Mouse (Mus musculus) urinary bladder, postnatal 25 days (tissue): Measurements from ENCODE around the gene Slc44a4.
A peak's percentile ranks its signal among the peaks of the same experiment; 100 is the strongest.

Experiments used
- DNase-seq: peaks from one replicate; pipeline ENCODE4 v3.0.0; 2022; ENCODE audit warnings: low spot score

Slc44a4 gene

DNA sequence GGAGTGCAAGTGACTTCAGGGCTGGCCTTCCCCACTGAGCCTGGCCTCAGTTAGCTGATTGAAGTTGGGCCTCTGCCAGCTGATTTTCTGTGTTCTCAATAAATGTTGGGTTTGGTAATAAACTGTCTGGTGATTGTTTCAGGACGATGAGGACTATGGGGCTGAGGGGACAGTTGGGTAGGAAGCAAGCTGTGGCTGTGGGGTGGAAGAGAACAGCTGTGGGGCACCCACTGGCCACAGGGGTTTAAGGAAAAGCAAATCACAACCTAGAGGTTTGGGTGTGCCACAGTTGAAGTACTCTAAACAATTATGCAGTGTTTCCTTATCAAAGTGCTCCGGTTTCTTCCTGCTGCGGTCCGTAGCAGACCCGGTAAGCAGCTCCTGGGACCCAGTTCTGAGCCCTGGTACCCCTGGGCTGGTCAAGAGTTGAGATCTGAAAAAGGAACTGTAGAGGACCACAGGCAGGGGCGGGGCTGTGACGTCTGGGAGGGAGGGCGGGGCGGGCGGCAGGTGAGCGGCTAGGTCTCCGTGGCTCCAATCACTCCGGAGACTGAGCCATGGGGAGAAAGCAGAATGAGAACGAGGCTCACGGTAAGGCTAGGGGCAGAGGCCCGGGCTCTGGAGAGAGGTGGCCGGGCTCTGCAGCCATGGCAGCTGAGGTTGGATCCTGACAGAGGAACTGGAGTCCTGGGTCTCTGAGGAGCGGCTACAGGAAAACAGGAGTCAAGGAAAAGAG lies at the start of gene Slc44a4:
Gene Slc44a4, plus strand, starts transcription at position 537 of the 736 bp plus-strand sequence.
- DNase-seq, result no peak

DNA sequence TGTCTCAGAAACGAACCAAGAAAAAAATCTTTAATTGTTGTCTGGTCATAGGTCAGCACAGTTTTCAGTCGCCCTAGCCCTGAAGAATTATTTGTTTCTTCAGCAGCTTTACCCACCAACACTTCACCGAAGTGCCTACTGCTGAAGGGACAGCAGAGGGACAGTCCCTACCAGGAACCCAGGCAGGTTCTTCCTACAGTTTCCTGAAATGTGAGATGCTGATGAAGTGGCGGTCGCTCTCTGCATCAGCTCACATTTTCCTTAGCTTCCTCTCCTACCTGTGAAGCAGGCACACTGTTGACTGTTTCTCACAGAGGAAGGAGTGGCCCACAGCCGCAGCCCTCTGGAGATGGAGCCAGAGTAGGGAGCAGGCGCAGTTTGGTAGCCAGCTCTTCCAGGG lies 48.3 kb upstream of the Slc44a4 start:
- no peak for DNase-seq

DNA sequence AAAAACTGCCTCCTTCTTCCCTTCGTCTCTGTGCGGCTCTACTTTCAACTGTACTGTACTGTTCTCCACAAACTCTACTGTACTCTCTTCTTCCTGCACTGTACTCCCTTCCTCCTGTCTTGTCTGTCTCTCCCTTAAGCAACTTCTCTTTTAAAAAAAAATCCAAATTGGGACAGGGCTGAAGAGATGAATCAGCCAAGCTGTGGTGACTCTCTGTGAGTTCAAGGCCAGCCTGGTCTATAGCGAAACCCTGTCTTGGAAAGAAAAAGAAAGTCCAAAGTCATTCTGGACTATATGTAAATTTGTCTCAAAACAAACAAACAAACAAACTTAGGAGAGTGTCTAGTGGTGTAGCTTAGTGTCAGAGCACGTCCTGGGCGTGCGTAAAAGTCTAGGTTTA lies 39.9 kb upstream of the Slc44a4 start:
- no peak for DNase-seq

DNA sequence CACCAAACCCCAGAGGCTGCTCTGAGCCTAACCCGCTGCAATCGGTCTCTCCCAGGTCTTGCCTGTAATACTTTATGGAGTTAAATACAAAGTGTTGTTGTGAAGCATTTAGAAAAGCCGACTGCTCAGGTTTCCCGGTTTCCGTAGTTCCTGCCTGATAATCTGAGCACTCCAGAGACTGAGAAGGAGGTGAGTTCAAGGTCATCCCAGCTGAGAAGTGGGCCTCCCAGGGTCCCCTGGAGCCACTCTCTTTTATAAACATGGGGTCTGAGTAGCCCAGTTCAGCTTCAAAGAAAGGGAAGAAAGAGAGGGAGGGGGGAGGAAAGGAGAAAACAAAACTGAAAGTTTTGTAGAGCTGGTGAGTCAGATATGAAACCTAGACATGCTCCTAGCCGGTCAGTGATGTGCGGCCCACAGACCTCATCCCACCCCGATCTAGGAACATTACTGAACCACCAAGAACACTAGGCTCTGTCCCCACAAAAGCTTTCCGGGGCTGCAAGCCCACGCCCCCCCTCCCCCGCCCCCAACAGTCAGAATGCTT lies 34.9 kb upstream of the Slc44a4 start, which contains the start of gene Zbtb12:
Gene Zbtb12, plus strand, starts transcription at position 148 of the 544 bp plus-strand sequence.
- DNase-seq, result no peak

DNA sequence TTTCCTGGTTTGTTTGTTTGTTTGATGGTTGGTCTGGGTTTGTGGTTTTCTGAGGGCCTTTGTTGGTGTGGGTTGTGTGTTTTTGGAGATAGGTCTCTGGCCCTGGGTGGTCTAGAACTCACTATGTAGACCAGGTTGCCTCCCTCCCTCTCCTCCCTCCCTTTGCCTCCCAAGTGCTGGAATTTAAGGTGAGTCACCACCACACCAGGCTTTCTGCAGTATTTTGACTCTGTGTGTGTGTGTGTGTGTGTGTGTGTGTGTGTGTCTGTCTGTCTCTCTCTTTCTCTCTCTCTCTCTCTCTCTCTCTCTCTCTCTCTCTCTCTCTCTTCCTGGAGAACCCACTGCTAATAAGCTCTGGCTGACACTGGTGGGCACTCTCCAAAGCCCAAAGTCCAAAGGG lies 33.1 kb upstream of the Slc44a4 start:
- DNase-seq, result no peak

DNA sequence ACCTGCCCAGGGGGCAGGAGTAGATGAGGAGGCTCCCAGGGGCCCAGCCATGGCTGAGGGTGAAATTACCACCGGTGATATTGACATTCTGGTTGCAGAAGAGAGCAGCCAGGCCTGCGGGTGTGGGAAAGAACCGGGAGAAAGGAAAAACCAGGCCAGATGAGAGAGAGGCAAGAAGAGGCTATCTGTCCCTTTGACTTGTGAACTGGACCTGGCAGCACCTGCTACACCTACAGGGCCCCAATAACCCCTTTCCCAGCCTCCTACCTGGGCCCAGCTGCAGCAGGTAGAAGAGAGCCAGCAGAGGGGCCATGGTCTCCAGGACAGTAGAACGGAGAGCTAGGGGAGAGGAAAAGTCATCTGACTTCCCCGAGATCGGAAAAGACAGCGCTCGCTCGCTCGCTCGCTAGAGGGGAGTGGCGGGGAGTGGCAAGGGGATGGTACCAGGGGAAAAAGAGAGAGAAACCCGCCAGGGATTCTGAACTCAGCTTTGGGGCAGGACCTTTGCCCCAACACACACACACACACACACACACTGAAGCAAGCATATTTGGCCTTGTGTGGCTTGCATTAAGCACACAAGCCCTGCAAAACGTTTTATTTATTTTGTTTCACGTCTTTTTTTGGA lies 32.5 kb upstream of the Slc44a4 start, which contains the start of gene Gm20547:
Gene Gm20547, minus strand, starts transcription at position 360 of the 628 bp plus-strand sequence.
- no peak for DNase-seq

DNA sequence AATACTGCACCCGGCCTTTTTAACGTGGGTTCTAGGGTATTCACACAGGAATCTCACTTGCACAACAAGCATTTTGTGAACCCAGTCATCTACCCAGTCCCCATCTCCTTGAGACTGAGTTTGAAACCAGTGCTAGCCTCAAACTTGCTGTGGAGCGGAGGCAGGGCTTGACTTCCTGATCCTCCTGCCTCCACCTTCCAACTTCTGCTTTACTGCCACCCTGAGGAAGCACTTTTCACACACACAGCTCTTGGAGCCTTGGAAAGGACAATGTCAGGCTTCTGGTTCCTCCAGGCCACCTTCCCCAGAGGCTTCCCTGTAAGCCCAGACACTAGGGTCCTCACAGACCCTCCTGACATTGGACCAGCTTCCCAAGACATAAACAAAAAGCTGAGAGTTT lies 30.9 kb upstream of the Slc44a4 start:
- DNase-seq, result no peak

DNA sequence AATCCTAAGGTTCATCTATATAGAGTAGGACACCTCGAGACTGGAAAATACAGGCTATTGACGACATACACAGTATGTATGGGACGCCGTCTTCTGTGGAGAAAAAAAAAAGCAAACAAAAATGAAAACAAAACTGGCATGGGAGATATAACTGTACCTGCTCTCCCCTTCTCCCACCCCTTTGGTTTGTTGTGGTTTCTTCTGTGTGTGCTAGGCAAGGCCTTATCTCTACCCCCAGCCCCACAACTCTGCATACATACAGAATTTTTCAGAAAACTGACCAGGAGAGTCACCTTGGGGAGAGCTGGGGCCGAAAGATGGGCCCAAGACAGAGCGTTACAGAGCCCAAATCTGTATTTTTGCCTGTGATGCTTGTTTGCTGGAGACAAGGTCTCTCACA lies 29.6 kb upstream of the Slc44a4 start:
- no peak for DNase-seq

DNA sequence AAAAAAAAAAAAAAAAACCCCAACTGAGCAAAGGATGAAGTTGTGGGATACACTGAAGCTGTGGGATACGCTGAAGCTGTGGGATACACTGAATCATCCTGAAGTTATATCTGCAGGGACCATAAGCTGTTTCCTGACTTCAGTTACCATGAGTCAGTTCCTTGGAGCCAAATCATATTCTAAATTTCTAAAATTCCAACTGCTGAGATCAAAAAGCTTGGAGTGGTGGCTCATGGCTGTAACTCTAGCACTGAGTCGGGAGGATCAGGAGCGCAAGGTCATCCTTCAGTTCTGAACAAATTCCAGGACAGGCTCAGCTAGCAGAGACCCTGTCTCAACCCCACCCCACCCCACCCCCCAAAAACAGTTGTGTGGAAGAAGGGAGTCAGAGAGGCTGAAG lies 28.7 kb upstream of the Slc44a4 start:
- DNase-seq, result no peak

DNA sequence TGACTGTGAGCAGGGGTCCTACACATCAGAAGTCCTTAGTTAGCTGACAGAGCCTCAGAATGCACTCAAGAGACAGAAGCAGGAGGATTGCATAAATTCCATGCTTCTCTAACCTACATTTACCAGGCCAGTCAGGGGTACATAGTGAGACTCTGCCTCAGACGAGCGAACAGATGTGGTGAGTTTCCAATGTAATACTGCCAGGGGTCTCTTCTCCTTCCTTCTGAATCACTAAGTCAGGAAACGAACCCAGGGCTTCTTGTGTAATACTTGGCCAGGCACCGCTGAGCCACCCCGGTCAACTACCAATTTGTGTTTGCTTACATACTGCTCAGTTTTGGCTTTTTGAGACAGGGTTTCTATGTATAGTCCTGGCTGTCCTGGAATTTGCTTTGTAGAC lies 26.3 kb upstream of the Slc44a4 start:
- DNase-seq, result no peak

DNA sequence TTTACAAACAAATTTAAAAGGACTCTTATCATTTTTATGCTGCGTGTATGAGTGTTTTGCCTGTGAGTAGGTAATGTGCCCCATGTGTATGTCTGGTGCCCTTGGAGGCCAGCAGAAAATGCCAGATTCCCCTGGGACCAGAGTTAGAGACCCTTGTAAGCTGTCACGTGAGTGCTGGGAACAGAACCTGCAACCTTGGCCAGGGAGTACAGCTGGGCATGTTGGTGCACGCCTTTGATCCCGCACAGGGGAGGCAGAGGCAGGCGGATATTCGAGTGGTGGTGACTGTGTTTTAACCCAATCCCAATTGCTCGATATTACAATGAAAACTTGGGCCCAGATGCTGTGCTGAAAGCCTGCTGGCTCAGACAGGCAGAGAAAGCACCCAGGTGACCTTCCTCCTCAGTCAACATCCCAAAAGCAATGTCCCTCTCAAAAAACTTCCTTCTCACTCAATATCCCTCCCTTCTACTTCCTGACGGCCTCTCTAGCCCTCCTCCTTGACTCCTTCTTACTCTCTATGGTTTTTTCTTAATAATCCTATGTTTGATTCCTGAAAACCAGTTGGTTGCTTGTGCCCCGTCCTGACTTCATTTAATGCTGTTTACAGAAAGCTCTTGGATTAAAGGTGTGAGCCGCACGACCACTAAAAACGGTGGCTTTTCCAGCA lies 24.1 kb upstream of the Slc44a4 start:
- no peak for DNase-seq

DNA sequence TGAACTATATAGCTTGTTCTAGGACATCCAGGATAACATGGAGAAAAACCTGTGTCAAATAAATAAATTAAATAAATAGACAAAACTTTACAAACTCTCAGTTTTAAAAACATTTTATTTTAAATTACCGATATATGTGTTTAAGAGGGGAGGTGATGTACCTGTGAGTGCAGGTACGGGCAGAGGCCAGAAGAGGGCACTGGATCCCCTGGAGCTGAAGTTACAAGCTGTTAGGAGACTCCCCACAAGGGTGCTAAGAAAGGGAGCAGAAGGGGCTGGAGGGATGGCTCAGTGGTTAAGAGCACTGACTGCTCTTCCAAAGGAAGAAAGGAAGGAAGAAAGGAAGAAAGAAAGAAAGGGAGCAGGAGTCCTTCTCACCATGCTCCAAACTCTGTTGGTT lies 22.9 kb upstream of the Slc44a4 start:
- DNase-seq, result no peak

DNA sequence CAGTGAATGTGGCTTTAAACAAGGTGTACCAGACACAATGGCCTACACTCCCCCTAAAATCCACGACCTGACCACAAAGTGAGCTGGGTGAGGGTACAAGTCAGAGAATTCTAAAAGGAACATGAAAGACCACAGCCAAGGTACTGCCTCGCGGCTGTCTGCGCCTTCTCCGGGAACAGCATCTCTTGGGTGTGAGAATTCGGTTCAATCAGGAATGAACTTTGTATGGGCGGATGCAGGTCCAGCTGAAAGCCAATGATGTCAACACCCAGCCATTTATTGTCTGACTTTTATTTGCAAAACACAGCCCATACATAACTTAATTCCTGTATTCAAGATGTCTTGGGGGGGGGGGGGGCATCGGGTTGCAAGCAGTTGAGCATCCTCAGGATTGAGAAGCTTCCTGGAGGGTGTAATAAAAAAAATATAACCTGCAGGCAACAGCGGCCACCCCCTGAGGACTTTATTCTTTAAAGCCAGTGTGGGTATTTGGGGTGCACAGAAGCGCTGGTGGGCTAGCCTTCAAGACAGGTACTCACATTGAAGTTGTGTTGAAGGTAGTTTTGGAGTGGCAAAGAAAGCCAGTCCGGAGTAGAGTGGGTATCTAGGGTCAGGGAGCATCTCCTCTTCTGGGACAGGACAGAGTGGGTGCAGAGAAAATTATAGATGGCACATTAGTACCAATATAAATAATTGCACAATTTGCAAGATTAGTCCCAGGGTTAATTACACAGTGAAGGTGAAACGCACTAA lies 21.0 kb upstream of the Slc44a4 start:
- DNase-seq, result no peak

DNA sequence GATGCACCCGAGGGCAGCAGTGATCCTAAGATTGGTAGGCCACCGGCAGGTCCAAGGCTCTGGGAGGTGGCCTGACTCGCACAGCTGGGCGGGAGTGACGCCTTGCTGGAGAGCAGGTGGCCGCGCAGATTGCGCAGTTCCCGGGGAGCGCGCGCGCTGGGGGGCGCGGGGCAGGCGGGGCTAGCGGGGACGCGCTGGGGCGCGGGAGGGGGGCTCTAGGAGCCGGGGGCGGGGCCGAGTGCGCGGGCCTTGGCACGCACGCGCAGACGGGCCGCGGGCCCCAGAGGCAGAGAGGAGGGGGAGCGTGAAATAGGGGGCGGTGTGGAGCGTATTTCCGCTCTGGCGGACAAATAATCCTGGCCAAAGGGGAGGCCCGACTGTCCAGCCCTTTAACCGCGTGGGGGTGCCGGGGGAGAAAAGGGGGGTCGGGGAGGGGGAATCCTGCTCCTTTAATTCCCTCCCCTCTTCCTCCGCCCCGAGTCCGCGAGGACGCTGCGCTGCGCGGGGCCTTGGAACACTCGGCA lies 20.1 kb upstream of the Slc44a4 start:
- DNase-seq, result peak; percentile 94

DNA sequence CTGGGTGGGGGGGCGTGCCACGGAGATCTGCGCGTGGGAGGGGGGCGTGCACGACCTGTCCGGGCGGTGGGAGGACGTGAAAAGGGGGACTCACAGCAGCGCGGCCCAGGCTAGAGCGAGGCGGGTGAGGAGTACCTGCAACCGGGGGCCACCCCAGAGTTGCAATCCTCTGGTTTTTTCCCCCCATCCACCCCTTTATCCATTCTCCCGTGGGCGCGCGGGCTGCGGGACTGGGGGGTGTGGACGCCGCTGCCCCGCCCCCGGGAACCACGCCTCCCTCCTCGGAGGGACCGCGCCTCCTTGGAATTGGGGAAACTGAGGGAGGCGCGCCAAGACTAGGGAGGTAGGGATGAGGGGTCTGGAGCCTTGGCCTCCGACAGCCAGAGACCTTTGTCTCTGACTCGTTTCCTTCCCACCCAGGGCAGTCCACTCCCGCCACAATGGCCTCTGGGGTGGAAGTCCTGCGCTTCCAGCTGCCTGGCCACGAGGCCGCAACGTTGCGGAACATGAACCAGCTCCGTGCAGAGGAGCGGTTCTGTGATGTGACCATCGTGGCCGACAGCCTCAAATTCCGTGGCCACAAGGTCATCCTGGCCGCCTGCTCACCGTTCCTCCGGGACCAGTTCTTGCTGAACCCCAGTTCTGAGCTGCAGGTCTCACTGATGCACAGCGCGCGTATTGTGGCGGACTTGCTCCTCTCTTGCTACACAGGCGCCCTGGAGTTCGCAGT lies 19.3 kb upstream of the Slc44a4 start:
- DNase-seq, result peak; percentile 68

DNA sequence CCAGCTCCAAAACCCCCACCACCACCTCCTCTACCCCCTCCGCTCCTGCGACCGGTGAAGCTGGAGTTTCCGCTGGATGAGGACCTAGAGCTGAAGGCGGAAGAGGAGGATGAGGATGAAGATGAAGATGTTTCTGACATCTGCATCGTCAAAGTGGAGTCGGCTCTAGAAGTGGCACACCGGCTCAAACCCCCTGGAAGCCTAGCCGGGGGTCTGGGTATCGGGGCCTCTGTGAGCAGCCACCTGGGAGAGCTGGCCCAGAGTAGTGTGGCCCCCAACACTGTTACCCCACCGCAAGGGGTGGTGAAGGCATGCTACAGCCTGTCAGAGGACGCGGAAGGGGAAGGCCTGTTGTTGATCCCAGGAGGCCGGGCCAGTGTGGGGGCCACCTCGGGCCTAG lies 18.5 kb upstream of the Slc44a4 start:
- no peak for DNase-seq

DNA sequence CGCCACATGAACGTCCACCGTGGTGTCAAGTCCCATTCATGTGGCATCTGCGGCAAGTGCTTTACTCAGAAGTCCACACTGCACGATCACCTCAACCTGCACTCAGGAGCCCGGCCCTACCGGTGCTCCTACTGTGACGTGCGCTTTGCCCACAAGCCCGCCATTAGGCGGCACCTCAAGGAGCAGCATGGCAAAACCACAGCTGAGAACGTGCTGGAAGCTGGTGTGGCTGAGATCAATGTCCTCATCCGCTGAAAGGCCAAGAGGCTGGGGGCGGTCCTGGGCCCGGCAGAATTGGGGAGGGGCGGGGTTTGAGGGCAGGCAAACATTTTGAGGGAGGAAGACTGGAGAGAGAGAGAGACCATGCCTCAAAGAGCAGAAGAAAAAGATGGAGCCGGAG lies 17.9 kb upstream of the Slc44a4 start:
- DNase-seq, result no peak

DNA sequence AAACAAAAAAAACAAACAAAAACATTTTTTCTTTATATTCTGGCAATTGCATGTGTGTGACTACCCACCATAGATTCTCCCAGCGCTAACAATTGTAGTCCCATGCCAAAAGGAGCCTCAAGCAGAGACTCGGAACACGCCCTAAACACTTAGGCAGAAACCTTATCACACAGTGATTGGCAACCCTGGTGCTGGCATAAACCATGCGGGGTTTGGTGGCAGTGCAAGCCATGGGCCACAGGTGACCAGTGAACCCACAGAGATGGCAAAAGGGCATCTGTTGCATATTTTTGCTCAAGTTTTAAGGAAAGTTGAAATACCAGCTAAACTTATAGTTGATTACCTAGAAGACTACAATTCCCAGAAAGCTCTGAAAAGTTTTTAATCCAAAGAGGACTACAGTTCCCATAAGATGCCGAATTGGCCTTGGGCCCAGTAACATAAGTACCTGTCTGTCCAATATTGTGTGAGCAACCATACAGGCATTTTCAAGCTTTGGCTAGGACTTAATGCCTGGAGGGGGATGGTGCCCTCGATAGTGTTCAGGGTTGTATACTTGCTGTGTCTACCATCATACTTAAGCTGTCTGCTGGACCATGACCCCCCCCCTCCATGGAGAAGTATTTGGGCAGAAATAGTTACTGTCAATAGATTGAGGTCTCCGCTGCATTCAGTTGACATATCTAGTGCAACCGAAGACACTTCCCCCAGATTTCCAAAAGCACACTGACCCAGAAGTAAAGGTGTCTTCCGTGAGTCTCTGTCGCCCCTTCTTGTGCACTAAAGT lies 16.7 kb upstream of the Slc44a4 start:
- no peak for DNase-seq

DNA sequence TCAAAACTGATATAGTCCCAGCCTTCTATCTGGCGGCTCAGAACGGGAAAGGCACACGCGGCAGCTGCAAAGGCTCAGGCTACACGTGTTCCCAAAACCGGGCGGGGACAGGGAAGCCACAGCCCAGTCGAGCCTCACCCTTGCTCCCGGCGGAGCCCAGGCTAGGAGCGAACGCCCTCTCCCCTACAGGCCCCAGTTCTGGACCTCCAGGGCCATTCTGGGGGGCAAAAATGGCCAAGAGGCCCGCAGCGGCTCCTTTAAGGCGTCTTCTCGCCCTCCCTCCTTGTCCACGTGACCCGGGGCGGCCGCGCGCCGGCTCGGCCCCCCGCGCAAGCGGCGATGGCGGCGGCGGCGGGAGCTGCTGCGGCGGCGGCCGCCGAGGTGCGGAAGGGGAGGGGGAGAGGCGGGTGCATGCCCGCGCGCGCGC lies 16.1 kb upstream of the Slc44a4 start, which contains the start of the genes C2 and Ehmt2:
Gene C2, minus strand, starts transcription at position 106 of the 427 bp plus-strand sequence.
Gene Ehmt2, plus strand, starts transcription at position 310 of the 427 bp plus-strand sequence.
- peak; percentile 76 for DNase-seq

DNA sequence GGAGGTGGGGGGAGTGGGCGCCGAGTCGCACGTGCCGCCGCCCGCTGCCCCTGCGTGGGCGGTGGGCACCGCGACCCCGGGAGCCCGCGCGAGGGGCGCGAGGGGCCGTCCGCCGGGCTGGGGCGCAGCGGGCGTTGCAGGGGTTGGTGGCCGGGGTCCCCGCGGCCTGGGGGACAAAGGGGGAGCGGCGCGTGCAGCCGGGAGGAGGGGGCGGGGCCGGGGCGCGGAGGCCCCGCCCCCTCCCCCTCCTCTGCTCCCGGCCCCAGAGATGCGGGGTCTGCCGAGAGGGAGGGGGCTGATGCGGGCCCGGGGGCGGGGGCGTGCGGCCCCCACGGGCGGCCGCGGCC lies 15.6 kb upstream of the Slc44a4 start:
- no peak for DNase-seq
